Mouse (Mus musculus) intestine, embryonic 14.5 days (tissue): ENCODE results near the gene Gfod1. TPM values are rescaled to one million over a fixed set of nuclear protein-coding genes. Genes with fewer than 3 reads are reported as not detected.

Experiments
- ATAC-seq: fragments of 200-750 bp; cut with Nextera tagmentation; replicated peaks from 2 replicates; pipeline ENCODE4 v1.8.0; 2017; ENCODE audit warnings: low read depth, moderate number of reproducible peaks, moderate TSS enrichment, moderate library complexity; ENCODE audit not compliant: low FRiP score, low TSS enrichment
- DNase-seq: peaks from one replicate; pipeline ENCODE4 v3.0.0-alpha.2; 2018; ENCODE audit warnings: low spot score
- H3K27ac ChIP-seq: fragments of 300-500 bp; sonication (generic); 2 replicates; pipeline ENCODE4 v1.5.1; 2014; ENCODE audit warnings: low read depth, mild to moderate bottlenecking, control low read depth
- H3K27me3 ChIP-seq: fragments of 300-500 bp; sonication (generic); replicated peaks from 2 replicates; pipeline ENCODE4 v1.6.1; 2014; ENCODE audit warnings: low read length, control low read depth; ENCODE audit not compliant: control insufficient read depth, insufficient read depth
- H3K36me3 ChIP-seq: fragments of 300-500 bp; sonication (generic); 2 replicates; pipeline ENCODE4 v1.6.1; 2014; ENCODE audit warnings: low read length, control low read depth; ENCODE audit not compliant: control insufficient read depth, insufficient read depth
- H3K4me1 ChIP-seq: fragments of 300-500 bp; sonication (generic); replicated peaks from 2 replicates; pipeline ENCODE4 v1.6.1; 2014; ENCODE audit warnings: low read length, control low read depth, mixed read lengths; ENCODE audit not compliant: control insufficient read depth, insufficient read depth
- H3K4me2 ChIP-seq: fragments of 300-500 bp; sonication (generic); 2 replicates; pipeline ENCODE4 v1.6.1; 2014; ENCODE audit warnings: low read length
- H3K4me3 ChIP-seq: fragments of 300-500 bp; sonication (generic); 2 replicates; pipeline ENCODE4 v1.5.1; 2014; ENCODE audit warnings: low read depth, low read length, control low read depth, mixed read lengths
- H3K9ac ChIP-seq: fragments of 300-500 bp; sonication (generic); 2 replicates; pipeline ENCODE4 v1.6.1; 2014; ENCODE audit warnings: mild to moderate bottlenecking, low read length
- H3K9me3 ChIP-seq: fragments of 300-500 bp; sonication (generic); 2 replicates; pipeline ENCODE4 v1.6.1; 2016; ENCODE audit warnings: low read length, control low read depth; ENCODE audit not compliant: control insufficient read depth
- WGBS: fragments of 180-500 bp; shearing (Covaris S2); extraction: QIAGEN DNeasy Blood & Tissue Kit; methylation state at CpG from one replicate; pipeline ENCODE4 v1.1.7; 2014; 5-methylcytosine and 5-hydroxymethylcytosine counted together
- polyA plus RNA-seq: library from polyadenylated mRNA; unstranded; fragments of >200 nt; fragmentation: Nextera tagmentation; extraction: Ambion mirVana; gene quantifications from 2 replicates; pipeline ENCODE4 v1.2.1, GENCODE M21; 2014

The Gfod1 gene
- polyA plus RNA-seq, 1 experiment from 2014 or later = 0.18 TPM

DNA sequence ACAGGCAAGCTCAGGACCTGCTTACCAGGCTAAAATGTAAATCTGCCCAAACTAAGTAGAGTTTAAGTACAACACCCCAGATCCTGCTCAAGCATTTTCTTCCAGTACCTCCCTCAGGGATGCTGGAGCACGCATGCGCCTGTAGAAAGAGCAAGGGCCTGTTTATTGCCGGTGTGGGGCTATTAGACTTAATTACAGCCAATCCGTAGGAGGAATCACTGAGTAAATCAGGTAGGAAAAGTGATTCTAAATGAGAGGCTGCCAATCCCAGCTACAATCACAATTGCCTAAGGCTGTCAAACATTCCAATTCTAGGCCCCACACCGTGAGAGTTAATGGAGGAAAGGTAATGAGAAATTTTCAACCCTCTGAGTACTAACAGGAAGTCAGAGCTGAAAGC is 145.7 kb downstream of the Gfod1 start:
- Histone ChIP-seq H3K36me3 (peaks cover 25% of the 10 kb centered on the region), H3K27ac (no peak overlapping the region), H3K27me3 (no peaks in the 10 kb centered on the region), H3K4me3 (no peak overlapping the region), H3K9me3 (no peaks in the 10 kb centered on the region), H3K4me2 (no peak overlapping the region), H3K4me1 (0 out of 2 replicates have a peak, but pooled peaks cover 3% of the 10 kb centered on the region), H3K9ac (no peak overlapping the region)
- no peak for ATAC-seq
- WGBS = 58% methylated on average over 5 of the region's 5 CpGs
- no peak for DNase-seq

- ATAC-seq (no peak), DNase-seq (no peak)
- no peak overlapping the region for H3K27ac ChIP-seq
- no peaks in the 10 kb centered on the region for H3K9me3 ChIP-seq
- H3K4me3 ChIP-seq = no peak overlapping the region
- no peak overlapping the region for H3K9ac ChIP-seq
- H3K4me1 ChIP-seq = 0 out of 2 replicates have a peak, but pooled peaks cover 3% of the 10 kb centered on the region
- no peak overlapping the region for H3K4me2 ChIP-seq
- 58% methylated on average over 5 of the region's 5 CpGs for WGBS
- H3K27me3 ChIP-seq = no peaks in the 10 kb centered on the region
- peaks cover 22% of the 10 kb centered on the region for H3K36me3 ChIP-seq
These were observed 146.6 kb downstream of the Gfod1 start for GRCm38 (mm10) chr13:43157370-43157769.

DNA sequence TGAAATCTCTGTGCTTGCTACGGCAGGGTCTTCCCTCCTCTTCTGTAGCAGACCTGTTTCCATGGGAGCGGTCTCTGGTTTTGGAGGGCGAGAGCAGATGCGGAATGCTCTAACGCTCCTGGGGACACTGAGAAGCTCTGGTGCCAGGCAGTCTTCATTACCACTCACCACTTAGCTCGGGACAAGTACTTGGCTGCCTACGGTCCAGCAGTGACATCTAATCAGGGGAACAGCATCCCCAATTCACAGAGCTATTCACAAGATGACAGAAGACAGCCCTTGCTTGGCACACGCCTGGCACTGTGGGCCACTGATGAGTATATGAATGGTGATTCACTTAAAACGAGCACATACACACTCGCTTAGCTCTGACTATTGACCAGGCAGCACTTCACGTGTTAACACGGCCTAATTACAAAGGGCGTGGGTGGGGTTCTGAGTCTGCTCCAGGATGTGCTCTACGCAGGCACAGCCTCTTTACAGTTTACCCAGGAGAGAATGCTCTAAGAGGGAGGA is 151.9 kb downstream of the Gfod1 start:
- H3K9ac ChIP-seq = no peak overlapping the region
- no peak overlapping the region for H3K4me2 ChIP-seq
- peaks cover 26% of the 10 kb centered on the region for H3K36me3 ChIP-seq
- 84% methylated on average over 14 of the region's 14 CpGs for WGBS
- no peak for ATAC-seq
- no peak overlapping the region for H3K4me3 ChIP-seq
- no peaks in the 10 kb centered on the region for H3K9me3 ChIP-seq
- no peak overlapping the region for H3K27ac ChIP-seq
- H3K27me3 ChIP-seq = no peaks in the 10 kb centered on the region
- no peak for DNase-seq
- no peaks in the 10 kb centered on the region for H3K4me1 ChIP-seq

GRCm38 (mm10) chr13:43149661-43150060 is 154.3 kb downstream of the Gfod1 start:
- Histone ChIP-seq H3K27me3 (no peaks in the 10 kb centered on the region), H3K4me2 (no peak overlapping the region), H3K4me3 (no peak overlapping the region), H3K9me3 (no peaks in the 10 kb centered on the region), H3K4me1 (no peaks in the 10 kb centered on the region), H3K36me3 (peaks cover 23% of the 10 kb centered on the region), H3K27ac (no peak overlapping the region), H3K9ac (no peak overlapping the region)
- ATAC-seq (no peak), DNase-seq (no peak)
- 70% methylated on average over 3 of the region's 3 CpGs for WGBS

DNA sequence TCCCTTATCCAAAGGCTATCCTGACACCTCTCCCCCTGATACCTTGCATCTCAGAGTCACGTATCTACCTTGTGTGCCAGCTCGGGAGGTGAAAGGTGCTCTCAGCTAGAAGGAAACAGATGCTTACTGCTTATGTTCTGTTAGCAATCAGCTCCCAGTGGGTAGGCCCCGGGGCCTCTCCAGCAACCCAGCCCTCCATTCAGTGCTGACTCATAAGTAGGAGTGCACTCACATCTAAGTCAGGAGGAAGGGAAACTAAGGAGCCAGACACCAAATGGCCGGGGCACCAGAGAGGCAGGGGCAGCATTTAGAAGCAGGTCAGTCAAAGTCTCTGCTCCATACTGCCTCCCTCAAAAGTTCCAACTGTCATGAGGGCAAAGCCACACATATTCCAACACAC is 155.3 kb downstream of the Gfod1 start:
- Histone ChIP-seq H3K4me3 (no peak overlapping the region), H3K36me3 (peaks cover 13% of the 10 kb centered on the region), H3K9me3 (no peaks in the 10 kb centered on the region), H3K27ac (no peak overlapping the region), H3K4me2 (no peak overlapping the region), H3K4me1 (no peaks in the 10 kb centered on the region), H3K9ac (no peak overlapping the region), H3K27me3 (no peaks in the 10 kb centered on the region)
- ATAC-seq (no peak), DNase-seq (no peak)
- 79% methylated on average over 4 of the region's 4 CpGs for WGBS

- no peak for DNase-seq
- Histone ChIP-seq H3K4me2 (no peak overlapping the region), H3K4me1 (no peaks in the 10 kb centered on the region), H3K27me3 (no peaks in the 10 kb centered on the region), H3K9me3 (no peaks in the 10 kb centered on the region), H3K36me3 (0 out of 2 replicates have a peak, but pooled peaks cover 7% of the 10 kb centered on the region), H3K9ac (no peak overlapping the region), H3K4me3 (no peak overlapping the region), H3K27ac (no peak overlapping the region)
- no peak for ATAC-seq
- WGBS = 41% methylated on average over 8 of the region's 8 CpGs
These were observed 157.3 kb downstream of the Gfod1 start for GRCm38 (mm10) chr13:43146515-43147258.

Other genes with a start within 250 kb of the Gfod1 start
- gene Tbc1d7, start 132.7 kb downstream of the Gfod1 start, polyA plus RNA-seq = 45.0 and 45.6 TPM in 2 replicates
- gene Sirt5, start 61.3 kb upstream of the Gfod1 start, polyA plus RNA-seq = 16.8 and 20.7 TPM in 2 replicates
- 136 and 146 TPM in 2 replicates for gene Nol7, start 94.2 kb upstream of the Gfod1 start, polyA plus RNA-seq
- 11.0 and 11.1 TPM in 2 replicates for gene Ranbp9, start 177.1 kb upstream of the Gfod1 start, polyA plus RNA-seq